Mouse (Mus musculus) liver, postnatal 0 days (tissue): ENCODE results near the gene Gpr108. TPM values are rescaled to one million over a fixed set of nuclear protein-coding genes. Genes with fewer than 3 reads are reported as not detected.

Experiments
- ATAC-seq: fragments of 200-750 bp; cut with Nextera tagmentation; 2 replicates; pipeline ENCODE4 v1.8.0; 2017; ENCODE audit warnings: mild to moderate bottlenecking, moderate library complexity
- DNase-seq: peaks from one replicate; pipeline ENCODE4 v3.0.0-alpha.2; 2016
- H3K27ac ChIP-seq: fragments of 300-500 bp; sonication (generic); 2 replicates; pipeline ENCODE4 v1.5.1; 2014; ENCODE audit warnings: antibody characterized with exemption, moderate library complexity, mild to moderate bottlenecking, low read depth
- H3K27me3 ChIP-seq: fragments of 300-500 bp; sonication (generic); 2 replicates; pipeline ENCODE4 v1.6.1; 2014; ENCODE audit warnings: low read length, control low read depth, mixed read lengths; ENCODE audit not compliant: insufficient read depth
- H3K36me3 ChIP-seq: fragments of 300-500 bp; sonication (generic); replicated peaks from 2 replicates; pipeline ENCODE4 v1.6.1; 2014; ENCODE audit warnings: mild to moderate bottlenecking, control low read depth, low read length, moderate library complexity, mixed read lengths; ENCODE audit not compliant: insufficient read depth
- H3K4me1 ChIP-seq: fragments of 300-500 bp; sonication (generic); 2 replicates; pipeline ENCODE4 v1.6.1; 2014; ENCODE audit warnings: antibody characterized with exemption, mild to moderate bottlenecking, control low read depth; ENCODE audit not compliant: insufficient read depth
- H3K4me2 ChIP-seq: fragments of 300-500 bp; sonication (generic); 2 replicates; pipeline ENCODE4 v1.6.1; 2014; ENCODE audit warnings: low read depth, mild to moderate bottlenecking, low read length, moderate library complexity, mixed read lengths
- H3K4me3 ChIP-seq: fragments of 300-500 bp; sonication (generic); 2 replicates; pipeline ENCODE4 v1.5.1; 2014; ENCODE audit warnings: low read depth, low read length
- H3K9ac ChIP-seq: fragments of 300-500 bp; sonication (generic); replicated peaks from 2 replicates; pipeline ENCODE4 v1.6.1; 2014; ENCODE audit warnings: mild to moderate bottlenecking, moderate library complexity
- H3K9me3 ChIP-seq: fragments of 300-500 bp; sonication (generic); 2 replicates; pipeline ENCODE4 v1.6.1; 2016; ENCODE audit warnings: mild to moderate bottlenecking, control low read depth, low read length, mixed read lengths
- CTCF ChIP-seq: sonication (generic); IDR thresholded peaks from 2 replicates; pipeline ENCODE4 v1.5.1; 2016; ENCODE audit warnings: antibody characterized with exemption, low read depth
- EP300 ChIP-seq: IDR thresholded peaks from 2 replicates; pipeline ENCODE4 v1.6.1; 2016; ENCODE audit warnings: antibody characterized with exemption, low read depth, mild to moderate bottlenecking
- WGBS: fragments of 180-500 bp; shearing (Covaris S2); extraction: QIAGEN DNeasy Blood & Tissue Kit; methylation state at CpG from one replicate; pipeline ENCODE4 v1.1.7; 2014; ENCODE audit not compliant: insufficient replicate concordance; 5-methylcytosine and 5-hydroxymethylcytosine counted together
- polyA plus RNA-seq: library from polyadenylated mRNA; unstranded; fragments of >200 nt; fragmentation: Nextera tagmentation; extraction: Ambion mirVana; gene quantifications from 2 replicates; pipeline ENCODE4 v1.2.1, GENCODE M21; 2015

The Gpr108 gene
- polyA plus RNA-seq, 1 experiment from 2014 or later, result 9.2 TPM

GRCm38 (mm10) chr17:57227468-57227867 is 20.8 kb downstream of the Gpr108 start:
- peak overlapping the region; percentile 95 for H3K27ac ChIP-seq
- H3K9ac ChIP-seq, result peak overlapping the region; percentile 64
- H3K27me3 ChIP-seq, result no peaks in the 10 kb centered on the region
- TF ChIP-seq EP300, result no peak
- no peak for TF ChIP-seq CTCF
- H3K4me3 ChIP-seq, result peak overlapping the region; percentile 56
- no peaks in the 10 kb centered on the region for H3K9me3 ChIP-seq
- peak; percentile 52 for ATAC-seq
- peaks cover 47% of the 10 kb centered on the region for H3K4me1 ChIP-seq
- H3K4me2 ChIP-seq, result peak overlapping the region; percentile 65
- peaks cover 29% of the 10 kb centered on the region for H3K36me3 ChIP-seq
- no peak for DNase-seq
- WGBS, result 58% methylated on average over 2 of the region's 2 CpGs

GRCm38 (mm10) chr17:57223313-57223712 is 24.9 kb downstream of the Gpr108 start:
- Histone ChIP-seq H3K4me2 (peak overlapping the region; percentile 55), H3K9ac (no peak overlapping the region), H3K36me3 (peaks cover 55% of the 10 kb centered on the region), H3K27ac (no peak overlapping the region), H3K4me1 (peaks cover 18% of the 10 kb centered on the region), H3K9me3 (no peaks in the 10 kb centered on the region), H3K27me3 (no peaks in the 10 kb centered on the region), H3K4me3 (0 out of 2 replicates have a peak overlapping the region, but pooled peaks have one; percentile 3)
- TF ChIP-seq CTCF (no peak), EP300 (no peak)
- no peak for ATAC-seq
- DNase-seq, result no peak
- 44% methylated on average over 9 of the region's 9 CpGs for WGBS

- Histone ChIP-seq H3K9me3 (no peaks in the 10 kb centered on the region), H3K4me1 (peaks cover 18% of the 10 kb centered on the region), H3K27ac (no peak overlapping the region), H3K4me3 (no peak overlapping the region), H3K9ac (no peak overlapping the region), H3K4me2 (peak overlapping the region; percentile 55), H3K36me3 (peaks cover 69% of the 10 kb centered on the region), H3K27me3 (no peaks in the 10 kb centered on the region)
- ATAC-seq, result no peak
- WGBS, result 46% methylated on average over 4 of the region's 4 CpGs
- DNase-seq, result no peak
- TF ChIP-seq CTCF, result no peak
These were observed 26.3 kb downstream of the Gpr108 start for GRCm38 (mm10) chr17:57221911-57222310.

- H3K27me3 ChIP-seq, result no peaks in the 10 kb centered on the region
- no peak for DNase-seq
- peaks cover 77% of the 10 kb centered on the region for H3K36me3 ChIP-seq
- 0 out of 2 replicates have a peak, but pooled peaks have one; percentile 2 for ATAC-seq
- no peaks in the 10 kb centered on the region for H3K9me3 ChIP-seq
- H3K4me1 ChIP-seq, result peaks cover 13% of the 10 kb centered on the region
- no peak overlapping the region for H3K4me3 ChIP-seq
- TF ChIP-seq CTCF (peak; percentile 63), EP300 (no peak)
- WGBS, result 22% methylated on average over 3 of the region's 3 CpGs
- no peak overlapping the region for H3K27ac ChIP-seq
- no peak overlapping the region for H3K9ac ChIP-seq
- no peak overlapping the region for H3K4me2 ChIP-seq
These were observed 28.4 kb downstream of the Gpr108 start for GRCm38 (mm10) chr17:57219884-57220207.

GRCm38 (mm10) chr17:57219167-57219883 is 28.9 kb downstream of the Gpr108 start:
- H3K9me3 ChIP-seq, result no peaks in the 10 kb centered on the region
- DNase-seq, result peak; percentile 80
- no peak overlapping the region for H3K4me3 ChIP-seq
- ATAC-seq, result peak; percentile 49
- 21% methylated on average over 11 of the region's 11 CpGs for WGBS
- peaks cover 79% of the 10 kb centered on the region for H3K36me3 ChIP-seq
- peaks cover 13% of the 10 kb centered on the region for H3K4me1 ChIP-seq
- TF ChIP-seq EP300 (no peak), CTCF (peak; percentile 86)
- H3K27ac ChIP-seq, result no peak overlapping the region
- H3K9ac ChIP-seq, result no peak overlapping the region
- no peak overlapping the region for H3K4me2 ChIP-seq
- H3K27me3 ChIP-seq, result no peaks in the 10 kb centered on the region

GRCm38 (mm10) chr17:57218335-57218900 is 29.8 kb downstream of the Gpr108 start:
- Histone ChIP-seq H3K27ac (0 out of 2 replicates have a peak overlapping the region, but pooled peaks have one; percentile 11), H3K4me1 (peaks cover 13% of the 10 kb centered on the region), H3K36me3 (peaks cover 76% of the 10 kb centered on the region), H3K27me3 (no peaks in the 10 kb centered on the region), H3K9me3 (no peaks in the 10 kb centered on the region), H3K4me3 (no peak overlapping the region), H3K9ac (no peak overlapping the region), H3K4me2 (no peak overlapping the region)
- TF ChIP-seq CTCF (no peak), EP300 (no peak)
- no peak for ATAC-seq
- WGBS, result 76% methylated on average over 12 of the region's 12 CpGs
- DNase-seq, result no peak
